Mouse (Mus musculus) cerebellum, adult 11-12 months (tissue): ENCODE results near the gene Dzip1l.
"Not testable (repeated sequence)": the region's sequence is repeated elsewhere in the genome, so short reads cannot be mapped to it uniquely, and the experiment has no call there.

Source experiments
- DNase-seq: peaks from one replicate; pipeline ENCODE4 v3.0.0; 2022

Dzip1l gene

GRCm38 (mm10) chr9:99629281-99630011 is at the start of gene Dzip1l:
Gene Dzip1l (plus strand): TSS chr9:99629496.
- peak; percentile 71 for DNase-seq

GRCm38 (mm10) chr9:99580655-99581054 is 48.6 kb upstream of the Dzip1l start:
- DNase-seq, result no peak

GRCm38 (mm10) chr9:99587505-99588202 is 41.6 kb upstream of the Dzip1l start:
- DNase-seq, result peak; percentile 18

- no peak for DNase-seq
These were observed 38.2 kb upstream of the Dzip1l start for GRCm38 (mm10) chr9:99591144-99591543.

GRCm38 (mm10) chr9:99599127-99599526 is 30.2 kb upstream of the Dzip1l start:
- DNase-seq, result not testable (repeated sequence)

GRCm38 (mm10) chr9:99603566-99603965 is 25.7 kb upstream of the Dzip1l start:
- DNase-seq, result no peak

- no peak for DNase-seq
These were observed 17.1 kb upstream of the Dzip1l start, which contains the start of gene A4gnt for GRCm38 (mm10) chr9:99612202-99612601. Gene A4gnt (plus strand): TSS chr9:99612502.

- no peak for DNase-seq
These were observed 9.6 kb upstream of the Dzip1l start for GRCm38 (mm10) chr9:99619688-99620087.

GRCm38 (mm10) chr9:99620196-99620595 is 9.1 kb upstream of the Dzip1l start:
- no peak for DNase-seq

- no peak for DNase-seq
These were observed 7.3 kb upstream of the Dzip1l start for GRCm38 (mm10) chr9:99622034-99622433.

GRCm38 (mm10) chr9:99622966-99623365 is 6.3 kb upstream of the Dzip1l start:
- no peak for DNase-seq

GRCm38 (mm10) chr9:99624117-99624516 is 5.2 kb upstream of the Dzip1l start:
- DNase-seq, result no peak

GRCm38 (mm10) chr9:99628581-99628980 is 715 bp upstream of the Dzip1l start:
- no peak for DNase-seq

- no peak for DNase-seq
These were observed 775 bp downstream of the Dzip1l start for GRCm38 (mm10) chr9:99630071-99630470.

GRCm38 (mm10) chr9:99630528-99631125 is 1.3 kb downstream of the Dzip1l start:
- no peak for DNase-seq

GRCm38 (mm10) chr9:99631781-99632180 is 2.5 kb downstream of the Dzip1l start:
- no peak for DNase-seq

GRCm38 (mm10) chr9:99632264-99632663 is 3.0 kb downstream of the Dzip1l start:
- no peak for DNase-seq

- no peak for DNase-seq
These were observed 7.5 kb downstream of the Dzip1l start for GRCm38 (mm10) chr9:99636776-99637175.

- no peak for DNase-seq
These were observed 7.9 kb downstream of the Dzip1l start for GRCm38 (mm10) chr9:99637227-99637626.

- DNase-seq, result no peak
These were observed 8.4 kb downstream of the Dzip1l start for GRCm38 (mm10) chr9:99637736-99638135.

- no peak for DNase-seq
These were observed 10.7 kb downstream of the Dzip1l start for GRCm38 (mm10) chr9:99639957-99640356.

GRCm38 (mm10) chr9:99645416-99645815 is 16.1 kb downstream of the Dzip1l start:
- DNase-seq, result no peak

GRCm38 (mm10) chr9:99646102-99646501 is 16.8 kb downstream of the Dzip1l start:
- DNase-seq, result no peak

GRCm38 (mm10) chr9:99660756-99661155 is 31.5 kb downstream of the Dzip1l start:
- no peak for DNase-seq
